Mouse (Mus musculus) myocyte (in vitro differentiated cells): ENCODE measurements around the gene Eef2k. TPM values are rescaled to one million over a fixed set of nuclear protein-coding genes. Genes with fewer than 3 reads are reported as not detected.

Experiments
- H3K27me3 ChIP-seq: one replicate; pipeline ENCODE4 v1.6.1; 2011; ENCODE audit not compliant: control insufficient read depth, insufficient read depth, insufficient read length
- H3K36me3 ChIP-seq: one replicate; pipeline ENCODE4 v1.6.1; 2011; ENCODE audit not compliant: control insufficient read depth, insufficient read depth
- H3K4me2 ChIP-seq: one replicate; pipeline ENCODE4 v1.6.1; 2011; ENCODE audit warnings: low read depth, control low read depth
- H3K4me3 ChIP-seq: one replicate; pipeline ENCODE4 v1.5.1; 2011; ENCODE audit warnings: mild to moderate bottlenecking, control low read depth, moderate library complexity
- H3K79me2 ChIP-seq: one replicate; pipeline ENCODE4 v1.6.1; 2011; ENCODE audit not compliant: control insufficient read depth, insufficient read depth
- H3ac ChIP-seq: one replicate; pipeline ENCODE4 v1.6.1; 2011; ENCODE audit not compliant: control insufficient read depth, insufficient read length
- CEBPB ChIP-seq: IDR thresholded peaks from 2 replicates; pipeline ENCODE4 v1.6.1; 2011; ENCODE audit warnings: mild to moderate bottlenecking, moderate library complexity; ENCODE audit not compliant: poor library complexity, insufficient read depth, severe bottlenecking
- E2F4 ChIP-seq: IDR thresholded peaks from one replicate; pipeline ENCODE4 v1.6.1; 2011; ENCODE audit warnings: mild to moderate bottlenecking, control low read depth, moderate library complexity; ENCODE audit not compliant: insufficient read depth
- MAX ChIP-seq: IDR thresholded peaks from one replicate; pipeline ENCODE4 v1.6.1; 2011; ENCODE audit warnings: low read depth, mild to moderate bottlenecking, control low read depth
- MYOD1 ChIP-seq, 3 experiments: IDR thresholded peaks; one replicate each; pipeline ENCODE4 v1.6.1; 2011; ENCODE audit warnings: control low read depth in 2 of 3, low read depth in 2 of 3, mild to moderate bottlenecking in 2 of 3, moderate library complexity in 1 of 3; ENCODE audit not compliant: insufficient read length in 2 of 3, control insufficient read depth in 1 of 3
- MYOG ChIP-seq, 3 experiments: IDR thresholded peaks; one replicate each; pipeline ENCODE4 v1.6.1; 2011; ENCODE audit warnings: control low read depth in 2 of 3, low read depth in 2 of 3, mild to moderate bottlenecking in 2 of 3; ENCODE audit not compliant: insufficient read length in 2 of 3, control insufficient read depth in 1 of 3, insufficient read depth in 1 of 3
- POLR2A ChIP-seq: IDR thresholded peaks from one replicate; pipeline ENCODE4 v1.6.1; 2011; ENCODE audit warnings: low read depth, mild to moderate bottlenecking, control low read depth, moderate library complexity; ENCODE audit not compliant: insufficient read length
- POLR2AphosphoS2 ChIP-seq: IDR thresholded peaks from one replicate; pipeline ENCODE4 v1.6.1; 2011; ENCODE audit warnings: low read depth, control low read depth; ENCODE audit not compliant: insufficient read length
- REST ChIP-seq: IDR thresholded peaks from one replicate; pipeline ENCODE4 v1.6.1; 2011; ENCODE audit warnings: mild to moderate bottlenecking, control low read depth, moderate library complexity; ENCODE audit not compliant: insufficient read depth, insufficient read length
- SRF ChIP-seq: IDR thresholded peaks from one replicate; pipeline ENCODE4 v1.6.1; 2011; ENCODE audit warnings: low read depth; ENCODE audit not compliant: control insufficient read depth, insufficient read length
- TCF12 ChIP-seq: IDR thresholded peaks from one replicate; pipeline ENCODE4 v1.6.1; 2011; ENCODE audit warnings: mild to moderate bottlenecking, control low read depth; ENCODE audit not compliant: poor library complexity, insufficient read depth, severe bottlenecking
- TCF3 ChIP-seq: IDR thresholded peaks from one replicate; pipeline ENCODE4 v1.6.1; 2011; ENCODE audit warnings: low read depth, control low read depth; ENCODE audit not compliant: insufficient read length
- USF1 ChIP-seq: IDR thresholded peaks from one replicate; pipeline ENCODE4 v1.6.1; 2011; ENCODE audit warnings: low read depth, mild to moderate bottlenecking, control low read depth, moderate library complexity
- polyA plus RNA-seq: library from polyadenylated mRNA; unstranded; fragments of >200 nt; fragmentation: generic; extraction: Trizol; gene quantifications from one replicate; pipeline ENCODE4 v1.2.1, GENCODE M21; 2012; ENCODE audit warnings: missing spikeins

The Eef2k gene
- polyA plus RNA-seq, 1 experiment, result 32.3 TPM

GRCm38 (mm10) chr7:120836361-120836760 is 6.3 kb upstream of the Eef2k start:
- H3K27me3 ChIP-seq, result no peaks in the 10 kb centered on the region
- H3K36me3 ChIP-seq, result no peaks in the 10 kb centered on the region
- no peak overlapping the region for H3ac ChIP-seq
- peak overlapping the region; percentile 80 for H3K4me2 ChIP-seq
- no peaks in the 10 kb centered on the region for H3K79me2 ChIP-seq
- TF ChIP-seq TCF12 (no peak), SRF (no peak), REST (no peak), MYOD1 (IDR thresholded peaks at IDR 0.05; ENCODE audit: control insufficient read depth in 1 of 3, insufficient read length in 2 of 3, low read depth in 2 of 3) (no peak), MYOG (IDR thresholded peaks at IDR 0.05; ENCODE audit: control insufficient read depth in 1 of 3, insufficient read depth in 1 of 3, insufficient read length in 2 of 3, low read depth in 2 of 3) (no peak), E2F4 (no peak), CEBPB (no peak), USF1 (no peak), POLR2AphosphoS2 (no peak), MAX (no peak), POLR2A (no peak), TCF3 (no peak)
- peak overlapping the region; percentile 64 for H3K4me3 ChIP-seq

DNA sequence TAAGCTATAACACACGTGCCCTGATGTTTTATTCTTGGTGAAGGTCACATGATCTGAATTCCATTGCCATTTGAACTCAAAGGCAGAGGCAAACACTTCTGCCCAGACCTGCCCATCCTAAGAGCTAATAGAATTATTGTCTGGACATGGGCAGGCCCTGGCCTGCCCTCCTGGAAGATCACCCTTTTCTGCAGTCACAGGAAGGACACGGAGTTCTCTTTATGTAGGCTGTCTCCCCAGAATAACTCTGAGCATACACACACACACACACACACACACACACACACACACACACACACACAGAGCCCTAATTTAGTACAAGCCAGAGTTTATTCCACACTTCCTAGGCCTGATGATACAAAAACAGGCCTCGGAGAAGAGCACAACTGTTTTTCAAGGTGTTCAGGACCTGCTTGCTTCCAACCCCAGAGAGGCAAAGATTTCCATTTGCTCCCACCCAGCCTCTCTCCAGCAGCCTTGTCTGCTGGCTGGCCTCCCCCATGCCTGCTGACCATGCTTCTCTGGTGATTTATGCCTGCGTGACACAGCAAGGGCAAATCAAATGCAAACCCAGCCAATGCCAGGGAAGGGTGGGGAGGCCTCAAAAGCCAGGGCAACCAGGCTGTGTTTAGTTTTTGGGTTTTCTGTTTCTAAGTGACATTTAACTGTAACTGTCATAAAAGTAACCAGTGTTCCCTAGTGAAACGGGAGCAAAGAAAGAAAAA is 4.0 kb upstream of the Eef2k start:
- H3K36me3 ChIP-seq, result no peaks in the 10 kb centered on the region
- H3K4me3 ChIP-seq, result no peak overlapping the region
- no peaks in the 10 kb centered on the region for H3K79me2 ChIP-seq
- H3ac ChIP-seq, result no peak overlapping the region
- H3K27me3 ChIP-seq, result no peaks in the 10 kb centered on the region
- TF ChIP-seq CEBPB (no peak), MAX (no peak), MYOD1 (IDR thresholded peaks at IDR 0.05; ENCODE audit: control insufficient read depth in 1 of 3, insufficient read length in 2 of 3, low read depth in 2 of 3) (no peak), POLR2A (no peak), POLR2AphosphoS2 (no peak), MYOG (IDR thresholded peaks at IDR 0.05; ENCODE audit: control insufficient read depth in 1 of 3, insufficient read depth in 1 of 3, insufficient read length in 2 of 3, low read depth in 2 of 3) (no peak), REST (no peak), TCF12 (no peak), E2F4 (no peak), TCF3 (no peak), USF1 (no peak), SRF (no peak)
- H3K4me2 ChIP-seq, result no peak overlapping the region

DNA sequence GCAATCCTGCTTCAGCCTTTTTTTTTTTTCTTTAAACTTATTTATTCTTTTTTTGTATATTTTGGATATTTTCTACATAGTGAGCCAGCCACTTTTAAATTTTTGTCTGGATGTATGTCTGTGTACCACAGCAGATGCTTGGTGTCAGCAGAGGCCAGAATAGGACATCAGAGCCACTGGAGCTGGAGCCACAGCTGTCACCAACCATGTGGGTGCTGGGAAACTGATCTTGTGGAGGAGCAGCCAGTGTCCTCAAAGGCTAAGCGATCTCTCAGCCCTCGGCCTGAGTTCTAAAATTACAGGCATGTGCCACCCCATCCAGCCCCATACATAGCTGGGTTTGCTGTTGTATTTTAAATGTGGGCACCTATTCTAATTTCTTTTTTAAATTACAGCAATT is 2.8 kb upstream of the Eef2k start:
- Histone ChIP-seq H3K27me3 (no peaks in the 10 kb centered on the region), H3K79me2 (no peaks in the 10 kb centered on the region), H3K36me3 (no peaks in the 10 kb centered on the region), H3K4me2 (no peak overlapping the region), H3K4me3 (no peak overlapping the region), H3ac (no peak overlapping the region)
- no peak for TF ChIP-seq TCF3
- peak in 2 of 3 experiments; percentile 65 to 84 for TF ChIP-seq MYOD1 (IDR thresholded peaks at IDR 0.05; ENCODE audit: control insufficient read depth in 1 of 3, insufficient read length in 2 of 3, low read depth in 2 of 3)
- TF ChIP-seq TCF12, result peak; percentile 18
- peak; percentile 51 to 90 (median 61) for TF ChIP-seq MYOG (IDR thresholded peaks at IDR 0.05; ENCODE audit: control insufficient read depth in 1 of 3, insufficient read depth in 1 of 3, insufficient read length in 2 of 3, low read depth in 2 of 3)
- no peak for TF ChIP-seq SRF

- Histone ChIP-seq H3K36me3 (peaks cover 6% of the 10 kb centered on the region), H3K27me3 (no peaks in the 10 kb centered on the region), H3K4me2 (peak overlapping the region; percentile 90), H3ac (peak overlapping the region; percentile 86), H3K79me2 (no peaks in the 10 kb centered on the region), H3K4me3 (peak overlapping the region; percentile 81)
- TF ChIP-seq POLR2A (peak; percentile 48), POLR2AphosphoS2 (no peak), E2F4 (no peak), MYOD1 (IDR thresholded peaks at IDR 0.05; ENCODE audit: control insufficient read depth in 1 of 3, insufficient read length in 2 of 3, low read depth in 2 of 3) (peak in 2 of 3 experiments; percentile 59 to 83), USF1 (no peak), MYOG (IDR thresholded peaks at IDR 0.05; ENCODE audit: control insufficient read depth in 1 of 3, insufficient read depth in 1 of 3, insufficient read length in 2 of 3, low read depth in 2 of 3) (peak in 2 of 3 experiments; percentile 88 to 92), MAX (no peak), SRF (no peak)
Observed at GRCm38 (mm10) chr7:120843037-120843621, 498 bp downstream of the Eef2k start.

DNA sequence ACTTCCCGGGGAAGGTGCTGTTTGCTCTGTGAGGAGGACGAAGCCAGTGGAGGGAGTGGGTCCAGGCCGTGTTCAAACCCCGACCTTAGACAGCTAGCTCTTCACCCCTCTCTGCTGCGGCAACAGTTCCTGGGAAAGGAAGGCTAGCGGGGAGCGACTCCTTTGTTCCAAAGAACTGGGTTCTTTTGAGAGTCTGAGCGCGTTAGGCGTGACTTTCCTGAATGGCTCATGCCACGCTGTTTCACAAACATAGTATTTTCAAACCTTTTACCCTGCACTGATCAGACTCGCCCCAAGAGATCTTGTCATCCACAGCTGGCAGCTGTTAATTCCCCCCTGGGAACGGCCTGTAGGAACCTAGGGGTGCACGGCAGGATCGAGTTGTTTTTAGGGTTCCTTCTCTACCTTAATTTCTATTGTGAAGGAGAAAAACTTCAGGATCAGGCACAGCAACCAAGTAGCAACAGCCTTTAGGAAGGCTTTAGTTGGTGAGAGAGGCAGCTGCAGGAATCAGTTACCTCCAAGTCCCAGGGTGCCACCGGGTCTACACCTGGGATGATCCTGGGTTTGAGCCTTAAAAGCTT is 1.3 kb downstream of the Eef2k start:
- H3K4me2 ChIP-seq, result peak overlapping the region; percentile 90
- no peaks in the 10 kb centered on the region for H3K27me3 ChIP-seq
- H3K36me3 ChIP-seq, result peaks cover 6% of the 10 kb centered on the region
- no peaks in the 10 kb centered on the region for H3K79me2 ChIP-seq
- no peak for TF ChIP-seq USF1
- no peak for TF ChIP-seq POLR2AphosphoS2
- no peak for TF ChIP-seq REST
- no peak for TF ChIP-seq E2F4
- TF ChIP-seq CEBPB, result no peak
- TF ChIP-seq SRF, result no peak
- TF ChIP-seq TCF12, result no peak
- peak overlapping the region; percentile 86 for H3ac ChIP-seq
- peak overlapping the region; percentile 81 for H3K4me3 ChIP-seq
